Mouse (Mus musculus): ENCODE data around the gene Il6ra. TPM values are rescaled to one million over a fixed set of nuclear protein-coding genes. Genes with fewer than 3 reads are reported as not detected.

Il6ra gene
- polyA plus RNA-seq, 1 experiment from 2014 or later, result 0.47 TPM

DNA sequence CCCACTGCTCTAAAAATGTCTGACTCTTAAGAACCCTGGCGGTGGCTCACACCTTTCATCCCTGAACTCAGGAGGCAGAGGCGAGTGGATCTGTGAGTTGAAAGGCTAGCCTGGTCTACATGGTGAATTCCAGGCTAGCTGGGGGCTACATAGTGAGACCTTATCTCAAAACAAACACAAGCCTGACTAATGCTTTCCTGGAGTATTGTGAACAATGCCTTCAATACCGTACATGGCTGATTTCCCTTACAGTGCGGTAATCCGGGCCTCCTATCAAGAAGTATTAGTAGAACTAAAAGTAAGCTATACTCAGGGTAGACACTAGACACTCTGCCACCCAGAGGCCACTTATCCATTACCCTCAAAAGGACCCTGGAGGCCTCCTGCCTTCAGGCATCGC, 64.9 kb downstream of the Il6ra start:
- no peak overlapping the region for H3K4me3 ChIP-seq
- peak overlapping the region; percentile 63 for H3K27ac ChIP-seq (ENCODE audit: poor library complexity, severe bottlenecking)
- H3K27me3 ChIP-seq (replicated peaks), result no peaks in the 10 kb centered on the region
- peaks cover 7% of the 10 kb centered on the region for H3K36me3 ChIP-seq
- H3K4me2 ChIP-seq, result no peak overlapping the region
- no peak overlapping the region for H3K9ac ChIP-seq
- 59% methylated on average over 6 of the region's 6 CpGs for WGBS
- peak; percentile 52 for ATAC-seq (ENCODE audit: insufficient number of reproducible peaks, low FRiP score)
- H3K4me1 ChIP-seq (replicated peaks), result no peaks in the 10 kb centered on the region; the same call in 1 of the 2 replicates
- H3K9me3 ChIP-seq (replicated peaks), result no peaks in the 10 kb centered on the region

DNA sequence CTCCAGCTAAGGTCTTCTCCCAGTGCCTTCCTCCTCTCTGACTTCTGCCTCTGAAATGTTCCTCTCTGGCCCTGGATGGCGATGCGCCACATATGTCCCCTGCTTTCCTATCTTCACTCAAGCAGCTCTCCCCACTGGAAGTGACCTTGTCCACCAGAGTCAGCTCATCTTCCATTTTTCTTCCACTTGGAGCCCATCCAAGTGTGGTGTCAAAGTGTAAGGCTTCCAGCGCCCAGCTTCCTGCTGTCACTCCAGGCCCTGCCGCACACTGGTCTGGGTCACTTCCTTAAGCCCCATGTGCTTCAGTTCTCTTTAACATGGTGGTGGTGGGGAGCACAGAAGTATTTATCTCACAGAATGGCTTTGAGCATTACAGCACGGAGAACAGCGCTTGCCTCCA, 65.4 kb downstream of the Il6ra start:
- H3K36me3 ChIP-seq, result peaks cover 7% of the 10 kb centered on the region
- 68% methylated on average over 6 of the region's 6 CpGs for WGBS
- ATAC-seq (ENCODE audit: insufficient number of reproducible peaks, low FRiP score), result peak; percentile 47; the same call in 1 of the 2 replicates
- H3K4me3 ChIP-seq, result no peak overlapping the region
- no peaks in the 10 kb centered on the region for H3K9me3 ChIP-seq (replicated peaks)
- H3K4me1 ChIP-seq (replicated peaks), result no peaks in the 10 kb centered on the region; the same call in 1 of the 2 replicates
- H3K27ac ChIP-seq (ENCODE audit: poor library complexity, severe bottlenecking), result peak overlapping the region; percentile 63
- no peaks in the 10 kb centered on the region for H3K27me3 ChIP-seq (replicated peaks)
- H3K4me2 ChIP-seq, result no peak overlapping the region
- H3K9ac ChIP-seq, result no peak overlapping the region

DNA sequence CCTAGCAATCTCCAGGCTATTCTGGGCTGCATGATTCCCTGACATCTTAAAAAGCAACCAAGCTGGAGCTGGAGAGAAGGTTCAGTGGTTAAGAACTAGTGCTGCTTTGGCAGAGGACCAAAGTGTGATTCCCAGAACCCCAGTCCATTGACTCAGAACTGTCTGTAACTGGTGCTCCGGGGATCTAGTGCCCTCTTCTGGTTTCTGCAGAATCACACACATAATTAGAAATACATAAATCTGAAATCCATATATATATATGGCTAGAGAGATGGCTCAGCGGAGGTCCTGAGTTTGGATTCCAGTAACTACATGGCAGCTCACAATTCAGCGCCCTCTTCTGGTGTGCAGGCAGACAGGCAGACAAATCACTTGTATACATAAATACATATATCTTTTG, 65.9 kb downstream of the Il6ra start:
- Histone ChIP-seq H3K9me3 (replicated peaks) (peaks cover 4% of the 10 kb centered on the region), H3K27ac (ENCODE audit: poor library complexity, severe bottlenecking) (peak overlapping the region; percentile 63), H3K4me3 (no peak overlapping the region), H3K9ac (no peak overlapping the region), H3K36me3 (peaks cover 5% of the 10 kb centered on the region), H3K4me1 (replicated peaks) (no peaks in the 10 kb centered on the region; the same call in 1 of the 2 replicates), H3K27me3 (replicated peaks) (no peaks in the 10 kb centered on the region), H3K4me2 (no peak overlapping the region)
- ATAC-seq (ENCODE audit: insufficient number of reproducible peaks, low FRiP score), result no peak
- WGBS, result 70% methylated on average over 3 of the region's 3 CpGs

DNA sequence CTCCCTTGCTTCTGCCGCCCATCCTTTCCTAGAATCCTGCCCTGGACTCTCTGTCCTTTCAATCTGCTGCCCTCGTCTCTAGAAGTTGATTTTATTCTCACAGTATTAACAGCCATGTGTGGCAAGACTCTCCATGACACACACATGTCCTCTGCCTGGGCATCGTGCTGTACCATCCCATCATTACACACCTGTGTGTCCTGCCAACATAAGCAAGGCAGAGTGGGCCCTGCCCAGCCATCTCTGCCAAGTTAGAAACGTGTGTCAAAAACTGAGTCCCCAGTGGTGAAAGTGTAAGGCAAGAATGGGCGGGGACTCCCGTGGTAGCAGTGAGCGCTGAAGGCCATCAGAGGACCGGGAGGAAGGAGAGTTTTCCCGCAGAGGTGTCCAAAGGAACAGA, 67.2 kb downstream of the Il6ra start:
- Histone ChIP-seq H3K9me3 (replicated peaks) (peaks cover 6% of the 10 kb centered on the region), H3K27ac (ENCODE audit: poor library complexity, severe bottlenecking) (no peak overlapping the region), H3K9ac (no peak overlapping the region), H3K4me2 (no peak overlapping the region), H3K27me3 (replicated peaks) (no peaks in the 10 kb centered on the region), H3K4me3 (no peak overlapping the region), H3K4me1 (replicated peaks) (no peaks in the 10 kb centered on the region; the same call in 1 of the 2 replicates), H3K36me3 (peaks cover 13% of the 10 kb centered on the region)
- 73% methylated on average over 9 of the region's 9 CpGs for WGBS
- no peak for ATAC-seq (ENCODE audit: insufficient number of reproducible peaks, low FRiP score)

DNA sequence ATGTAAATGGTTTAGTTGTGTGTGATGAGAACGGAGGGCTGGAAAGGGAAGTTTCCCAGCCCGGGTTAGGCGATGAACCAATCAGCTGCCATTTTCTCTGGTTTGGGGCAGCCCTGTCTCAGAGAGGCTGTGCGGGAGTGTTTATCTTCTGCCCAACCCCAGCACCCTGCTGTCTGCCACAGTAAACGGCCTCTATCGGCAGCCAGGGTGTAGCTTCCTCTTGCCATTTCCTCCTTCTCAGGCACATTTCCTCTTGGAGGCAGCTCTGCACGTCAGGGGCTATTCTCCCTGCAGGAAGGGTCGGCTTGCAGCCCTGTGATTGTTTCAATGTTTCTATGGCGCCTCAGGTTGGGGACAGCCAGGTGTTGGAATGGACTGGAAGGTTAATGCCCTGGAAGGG, 69.8 kb downstream of the Il6ra start:
- Histone ChIP-seq H3K9me3 (replicated peaks) (peaks cover 6% of the 10 kb centered on the region), H3K9ac (no peak overlapping the region), H3K27ac (ENCODE audit: poor library complexity, severe bottlenecking) (peak overlapping the region; percentile 52), H3K4me3 (no peak overlapping the region), H3K4me1 (replicated peaks) (no peaks in the 10 kb centered on the region; the same call in 1 of the 2 replicates), H3K27me3 (replicated peaks) (no peaks in the 10 kb centered on the region), H3K36me3 (peaks cover 19% of the 10 kb centered on the region), H3K4me2 (no peak overlapping the region)
- WGBS, result 45% methylated on average over 9 of the region's 9 CpGs
- ATAC-seq (ENCODE audit: insufficient number of reproducible peaks, low FRiP score), result peak; percentile 53

DNA sequence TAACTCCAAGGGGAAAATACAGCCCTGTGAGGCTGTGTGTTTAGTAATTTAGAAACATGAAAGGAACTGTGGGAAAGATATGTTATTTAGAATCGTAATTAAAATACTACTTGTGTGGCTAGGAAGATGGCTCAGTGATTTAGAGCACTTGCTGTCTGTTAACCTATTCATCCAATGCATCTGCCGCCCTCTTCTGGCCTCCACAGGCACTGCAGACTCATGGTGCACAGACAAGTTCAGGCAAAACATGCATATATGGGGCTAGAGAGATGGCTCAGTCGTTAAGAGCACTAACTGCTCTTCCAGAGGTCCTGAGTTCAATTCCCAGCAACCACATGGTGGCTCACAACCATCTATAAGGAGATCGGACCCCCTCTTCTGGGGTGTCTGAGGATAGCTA, 70.7 kb downstream of the Il6ra start:
- Histone ChIP-seq H3K36me3 (peaks cover 20% of the 10 kb centered on the region), H3K27me3 (replicated peaks) (no peaks in the 10 kb centered on the region), H3K9me3 (replicated peaks) (peaks cover 6% of the 10 kb centered on the region), H3K4me2 (no peak overlapping the region), H3K4me3 (no peak overlapping the region), H3K9ac (no peak overlapping the region), H3K27ac (ENCODE audit: poor library complexity, severe bottlenecking) (no peak overlapping the region), H3K4me1 (replicated peaks) (no peaks in the 10 kb centered on the region; the same call in 1 of the 2 replicates)
- ATAC-seq (ENCODE audit: insufficient number of reproducible peaks, low FRiP score), result no peak
- WGBS, result 68% methylated on average over 4 of the region's 4 CpGs

DNA sequence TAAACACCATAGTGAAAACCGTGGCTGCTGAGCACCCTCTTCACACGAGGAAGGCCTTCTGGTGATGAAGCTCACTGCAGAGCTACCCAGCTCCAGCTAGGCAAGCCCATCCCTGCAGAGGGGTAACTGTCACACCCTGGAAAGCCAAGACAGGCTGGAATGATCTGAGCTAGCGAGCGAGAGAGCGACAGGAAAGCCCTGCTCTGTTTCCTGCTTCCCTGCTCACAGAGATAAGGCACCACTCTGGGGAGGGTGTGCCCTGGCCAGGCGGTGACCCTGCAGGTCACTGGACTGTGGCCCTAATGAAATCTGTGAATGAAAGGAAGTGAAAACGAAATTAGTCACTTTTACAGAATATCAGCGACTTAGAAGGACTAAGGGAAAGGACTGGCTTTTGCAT, 77.6 kb downstream of the Il6ra start:
- Histone ChIP-seq H3K4me1 (replicated peaks) (peaks cover 5% of the 10 kb centered on the region; the same call in 1 of the 2 replicates), H3K9me3 (replicated peaks) (no peaks in the 10 kb centered on the region), H3K9ac (no peak overlapping the region), H3K36me3 (peaks cover 10% of the 10 kb centered on the region; the same call in 1 of the 2 replicates), H3K4me2 (no peak overlapping the region; the same call in 1 of the 2 replicates), H3K27ac (ENCODE audit: poor library complexity, severe bottlenecking) (0 out of 2 replicates have a peak overlapping the region, but pooled peaks have one; percentile 41), H3K4me3 (no peak overlapping the region), H3K27me3 (replicated peaks) (peaks cover 37% of the 10 kb centered on the region)
- ATAC-seq (ENCODE audit: insufficient number of reproducible peaks, low FRiP score), result peak; percentile 84
- WGBS, result 14% methylated on average over 8 of the region's 8 CpGs

DNA sequence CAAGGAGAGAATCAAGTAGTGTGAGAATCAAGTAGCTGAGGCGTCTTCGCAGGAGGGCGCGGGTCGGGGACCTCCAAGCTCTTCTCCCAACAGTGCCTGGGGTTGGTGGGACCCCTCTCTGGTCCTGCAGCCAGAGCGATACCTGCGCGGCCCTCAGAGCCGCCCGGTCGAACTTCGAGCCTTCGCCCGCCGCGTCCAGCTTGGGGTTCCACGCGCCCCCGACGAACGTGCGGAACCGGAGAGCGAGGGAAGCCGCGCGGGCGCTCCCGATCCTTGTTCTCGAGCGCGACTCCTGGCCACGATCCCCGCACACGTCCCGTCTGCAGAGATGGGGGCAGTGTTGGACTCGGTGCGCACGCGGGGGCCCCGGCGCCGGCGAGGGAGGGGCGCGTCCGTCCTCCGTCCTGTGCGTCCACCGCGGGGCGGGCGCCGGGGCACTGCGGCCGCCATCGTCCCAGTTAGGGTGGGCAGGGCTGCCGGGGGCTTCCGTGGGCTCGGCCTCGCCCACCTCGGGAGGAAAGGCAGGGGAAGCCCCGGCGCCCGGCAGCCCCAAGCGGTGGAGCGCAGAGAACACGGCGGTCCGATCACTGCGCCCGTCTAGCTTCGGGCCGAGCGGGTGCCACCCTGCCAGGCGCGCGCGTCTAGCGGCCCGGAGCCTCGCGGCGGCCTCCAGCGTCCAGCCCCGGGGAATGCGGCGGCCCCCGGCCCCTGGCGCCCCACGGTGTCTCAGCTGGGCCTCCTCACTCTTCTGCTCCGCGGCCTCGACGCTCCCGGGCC, 82.0 kb downstream of the Il6ra start, which contains the start of gene She:
She (plus strand) TSS at position 556 of the 777 bp plus-strand sequence.
- Histone ChIP-seq H3K9ac (peak within 1 kb of the TSS; percentile 76), H3K4me3 (peak within 1 kb of the TSS; percentile 62), H3K27me3 (replicated peaks) (peaks cover 59% of the 10 kb centered on the region), H3K36me3 (0 out of 2 replicates have a peak, but pooled peaks cover 3% of the 10 kb centered on the region), H3K9me3 (replicated peaks) (no peaks in the 10 kb centered on the region), H3K27ac (ENCODE audit: poor library complexity, severe bottlenecking) (peak within 1 kb of the TSS; percentile 61), H3K4me2 (peak within 1 kb of the TSS; percentile 81), H3K4me1 (replicated peaks) (peaks cover 5% of the 10 kb centered on the region; the same call in 1 of the 2 replicates)
- WGBS, result 2% methylated on average over 83 of the region's 96 CpGs
- ATAC-seq (ENCODE audit: insufficient number of reproducible peaks, low FRiP score), result peak; percentile 66

DNA sequence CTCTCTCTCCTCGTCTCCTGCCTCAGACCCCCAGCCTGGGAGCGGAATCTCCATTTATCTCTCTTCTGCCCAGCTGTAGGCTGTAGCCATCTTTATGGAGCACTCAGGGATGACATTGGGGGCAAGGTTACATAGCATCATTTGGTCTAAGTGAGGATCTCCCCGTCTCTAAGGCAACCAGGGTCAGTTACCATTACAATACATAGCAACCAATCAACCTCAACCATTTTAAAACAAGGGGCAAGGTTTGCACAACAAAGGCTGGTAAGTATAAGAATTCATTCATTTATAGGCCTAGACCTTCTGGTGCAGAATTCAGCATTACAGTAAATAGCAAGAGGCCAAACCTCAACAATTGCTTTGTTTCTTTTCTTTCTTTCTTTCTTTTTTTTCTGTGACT, 86.7 kb downstream of the Il6ra start:
- Histone ChIP-seq H3K4me2 (no peak overlapping the region), H3K4me3 (no peak overlapping the region), H3K9ac (no peak overlapping the region), H3K27ac (ENCODE audit: poor library complexity, severe bottlenecking) (no peak overlapping the region), H3K27me3 (replicated peaks) (peaks cover 30% of the 10 kb centered on the region), H3K36me3 (no peaks in the 10 kb centered on the region), H3K4me1 (replicated peaks) (no peaks in the 10 kb centered on the region), H3K9me3 (replicated peaks) (no peaks in the 10 kb centered on the region)
- no peak for ATAC-seq (ENCODE audit: insufficient number of reproducible peaks, low FRiP score)
- WGBS, result 61% methylated on average over 3 of the region's 3 CpGs

DNA sequence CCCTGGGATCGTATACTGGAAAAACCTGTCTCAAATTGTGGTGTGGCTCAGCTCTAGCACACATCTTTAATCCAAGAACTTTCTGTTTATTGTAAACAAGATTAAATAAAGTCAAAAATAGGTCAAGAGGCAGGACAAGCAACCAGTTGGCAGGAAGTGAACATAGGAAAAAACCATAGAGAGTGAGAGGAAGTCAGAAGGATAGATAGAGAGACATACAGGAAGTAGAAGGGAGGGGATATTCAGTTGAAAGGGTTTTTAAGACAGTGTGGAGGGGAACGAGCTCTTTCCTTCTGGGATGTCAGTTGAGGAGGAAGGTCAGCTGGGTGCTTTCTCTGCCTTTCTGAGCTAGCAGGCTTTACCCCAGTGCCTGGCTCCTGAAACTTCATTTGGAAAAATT, 89.4 kb downstream of the Il6ra start:
- WGBS, result 55% methylated on average over 2 of the region's 2 CpGs
- H3K4me1 ChIP-seq (replicated peaks), result peaks cover 9% of the 10 kb centered on the region
- no peak for ATAC-seq (ENCODE audit: insufficient number of reproducible peaks, low FRiP score)

DNA sequence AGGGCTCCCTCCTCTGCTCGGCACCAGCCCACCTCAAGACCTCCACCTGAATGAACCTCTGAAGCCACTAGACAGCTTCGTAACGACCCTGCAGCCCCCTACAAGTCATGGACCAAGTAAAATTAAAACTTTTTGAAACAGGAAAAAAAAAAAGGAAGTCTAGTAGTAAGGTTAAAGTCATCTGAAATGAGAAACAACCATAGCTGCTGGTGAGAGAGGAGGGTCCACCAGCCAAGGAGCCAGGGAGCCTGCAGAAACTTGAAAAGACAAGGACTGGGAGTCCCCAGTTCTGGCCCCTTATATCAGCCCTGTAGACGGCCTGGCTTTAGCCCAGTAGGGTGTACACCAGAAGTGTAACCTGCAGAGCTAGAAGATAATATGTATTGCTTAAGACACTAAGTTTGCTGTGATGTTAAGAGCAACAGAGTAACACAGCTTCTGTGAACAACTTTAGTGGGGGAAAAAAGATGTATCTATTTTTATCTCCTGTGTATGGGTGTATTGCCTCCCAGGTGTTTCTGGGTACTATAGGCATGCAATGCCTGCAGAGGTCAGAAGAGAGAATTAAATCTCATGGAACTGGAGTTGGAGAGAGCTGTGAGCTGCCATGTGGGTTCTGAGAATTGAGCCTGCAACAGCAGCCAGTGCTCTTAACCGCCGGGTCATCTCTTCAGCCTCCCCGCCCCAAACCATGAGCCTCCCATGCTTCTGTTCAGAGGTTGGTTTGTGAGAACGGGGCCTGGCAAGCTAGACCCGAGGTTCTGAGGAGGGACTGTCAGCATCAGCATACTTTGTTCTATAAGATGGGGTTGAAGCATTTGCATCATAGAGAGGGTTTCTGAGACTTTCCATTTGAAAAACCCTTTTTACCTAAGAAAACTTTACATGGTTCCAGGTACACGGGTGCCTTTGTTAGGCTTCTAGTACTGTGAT, 91.2 kb downstream of the Il6ra start:
- 73% methylated on average over 10 of the region's 10 CpGs for WGBS
- Histone ChIP-seq H3K9ac (no peak overlapping the region), H3K9me3 (replicated peaks) (no peaks in the 10 kb centered on the region), H3K4me3 (no peak overlapping the region), H3K27me3 (replicated peaks) (no peaks in the 10 kb centered on the region; the same call in 1 of the 2 replicates), H3K4me2 (no peak overlapping the region), H3K27ac (ENCODE audit: poor library complexity, severe bottlenecking) (no peak overlapping the region), H3K36me3 (no peaks in the 10 kb centered on the region), H3K4me1 (replicated peaks) (peaks cover 9% of the 10 kb centered on the region)
- ATAC-seq (ENCODE audit: insufficient number of reproducible peaks, low FRiP score), result no peak

More for the DNA sequence above, 89.4 kb downstream of the Il6ra start:
- no peaks in the 10 kb centered on the region for H3K36me3 ChIP-seq
- H3K9ac ChIP-seq, result no peak overlapping the region
- H3K27me3 ChIP-seq (replicated peaks), result peaks cover 5% of the 10 kb centered on the region
- no peaks in the 10 kb centered on the region for H3K9me3 ChIP-seq (replicated peaks)
- H3K4me2 ChIP-seq, result no peak overlapping the region
- no peak overlapping the region for H3K4me3 ChIP-seq
- H3K27ac ChIP-seq (ENCODE audit: poor library complexity, severe bottlenecking), result no peak overlapping the region

All from heart, embryonic 12.5 days (tissue).